Mouse (Mus musculus) gastrocnemius, postnatal 14 days (tissue): ENCODE data around the gene Prpf38b. TPM values are rescaled to one million over a fixed set of nuclear protein-coding genes. Genes with fewer than 3 reads are reported as not detected.
"Not testable (repeated sequence)": the region's sequence is repeated elsewhere in the genome, so short reads cannot be mapped to it uniquely, and the experiment has no call there.

ENCODE experiments used
- DNase-seq: peaks from one replicate; pipeline ENCODE4 v3.0.0; 2021; ENCODE audit warnings: mixed read lengths
- intact Hi-C: fragments of 180-260 bp; cut with DNase I; formaldehyde crosslinking; loops from one replicate; pipeline ENCODE4 v1.15.1; 2025; ENCODE audit warnings: low total_unique reads
- total RNA-seq, 2 experiments: library from RNA; stranded (reverse); gene quantifications; 2 replicates each; pipeline ENCODE4 v1.2.3; 2021

Gene Prpf38b
- total RNA-seq, 2 experiments from 2014 or later, result 18.6 to 19.5 TPM

DNA sequence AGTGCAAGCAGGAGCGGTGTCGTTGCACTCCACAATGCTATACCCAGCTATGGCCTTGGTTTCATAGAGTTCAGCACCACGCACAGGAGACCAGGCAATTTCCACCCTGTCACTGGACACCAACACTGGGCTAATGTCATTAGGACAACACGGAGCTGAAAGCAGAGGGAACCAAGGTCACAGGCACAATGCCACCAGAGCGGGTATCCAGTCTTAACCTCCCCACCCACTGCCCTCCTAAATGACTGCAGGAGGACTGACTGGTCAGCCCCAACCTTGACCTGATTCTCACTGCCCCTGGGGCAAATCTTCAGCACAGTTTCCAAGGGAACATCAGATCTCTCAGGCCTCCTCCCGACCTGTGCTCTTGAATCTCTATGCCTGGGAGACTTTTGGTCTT is 40.9 kb downstream of the Prpf38b start:
- intact Hi-C loops, result no loop called here
- DNase-seq, result no peak

DNA sequence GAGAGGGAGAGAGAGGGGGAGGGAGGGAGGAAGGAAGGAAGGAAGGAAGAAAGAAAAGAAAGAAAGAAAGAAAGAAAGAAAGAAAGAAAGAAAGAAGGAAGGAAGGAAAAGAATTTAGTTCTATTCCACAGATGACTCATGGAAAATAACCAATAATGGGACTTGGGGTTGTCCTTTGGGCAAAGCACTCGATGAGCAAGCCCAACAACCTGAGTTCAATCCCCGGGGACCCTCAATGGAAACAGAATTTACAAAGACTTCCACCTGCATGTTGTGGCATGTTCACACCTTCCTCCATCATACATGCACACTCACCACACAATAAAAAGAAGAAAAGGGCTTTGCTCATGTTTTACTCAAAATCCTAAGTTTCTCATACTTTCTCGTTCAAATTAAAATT is 44.1 kb downstream of the Prpf38b start:
- no peak for DNase-seq
- intact Hi-C loops, result no loop called here

DNA sequence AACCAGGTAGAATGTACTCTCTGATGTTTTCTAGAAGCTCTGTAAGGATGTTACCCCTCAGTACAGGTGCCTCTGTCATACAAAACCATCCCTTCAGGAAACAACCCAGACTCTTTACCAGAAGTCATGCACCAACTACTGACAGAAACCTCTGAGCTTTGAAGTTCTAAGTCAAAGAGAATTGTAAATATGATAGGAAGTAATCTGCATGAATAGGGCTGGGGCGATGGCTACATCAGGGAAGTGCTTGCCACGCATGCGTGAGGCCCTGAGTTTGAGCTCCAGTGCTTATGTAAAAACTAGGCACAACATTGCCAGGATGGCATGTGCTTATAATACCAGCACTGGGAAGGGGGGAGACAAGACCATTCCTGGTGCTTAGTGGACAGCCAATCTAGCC is 45.9 kb downstream of the Prpf38b start:
- DNase-seq, result no peak
- intact Hi-C loops, result no loop called here

GRCm38 (mm10) chr3:108865129-108865528 is 46.4 kb downstream of the Prpf38b start:
- DNase-seq, result no peak
- intact Hi-C loops, result no loop called here

DNA sequence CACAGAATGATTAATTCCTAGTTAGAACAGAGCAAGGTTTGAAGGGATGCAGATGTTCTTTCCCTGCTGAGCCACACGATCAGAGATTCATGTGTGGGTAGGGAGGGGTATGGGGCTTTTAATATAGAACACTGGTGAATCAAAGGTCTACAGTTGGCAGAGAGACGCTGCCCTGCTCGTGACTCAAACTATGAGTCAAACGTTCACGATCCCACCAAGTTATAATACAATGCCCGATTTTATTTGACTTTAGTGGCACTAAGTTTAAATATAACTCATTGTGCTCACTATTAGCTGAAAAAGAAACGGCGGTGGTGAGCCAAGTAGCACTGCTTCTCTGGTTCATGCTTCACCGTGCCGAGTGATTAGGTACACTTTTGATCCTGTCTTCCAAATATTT is 48.4 kb downstream of the Prpf38b start:
- no peak for DNase-seq
- intact Hi-C loops, result no loop called here

GRCm38 (mm10) chr3:108862282-108862681 is 49.2 kb downstream of the Prpf38b start:
- intact Hi-C loops, DNase-seq: not testable (repeated sequence)

DNA sequence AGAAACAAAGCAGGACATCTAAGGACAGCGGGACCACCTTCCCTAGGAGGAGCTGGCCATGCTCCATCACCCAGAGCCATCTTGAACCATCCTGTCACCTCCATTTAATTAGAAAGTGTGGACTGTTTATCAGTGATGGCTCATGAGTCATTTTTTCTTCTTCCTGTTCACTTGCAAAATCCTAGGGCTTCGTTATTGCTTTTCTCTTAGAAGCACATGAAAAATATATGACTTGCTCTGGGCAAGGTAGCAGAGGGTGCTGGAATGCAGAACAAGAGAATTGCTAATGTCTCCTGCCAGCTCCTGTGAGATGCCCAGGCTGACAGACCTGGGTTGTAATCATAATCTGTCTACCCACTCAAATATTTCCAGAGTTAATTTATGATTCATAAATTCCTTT is 50.7 kb downstream of the Prpf38b start:
- DNase-seq, result no peak
- intact Hi-C loops, result no loop called here

- DNase-seq, result no peak
- intact Hi-C loops, result no loop called here
These were observed 53.2 kb downstream of the Prpf38b start for GRCm38 (mm10) chr3:108858231-108858770.

DNA sequence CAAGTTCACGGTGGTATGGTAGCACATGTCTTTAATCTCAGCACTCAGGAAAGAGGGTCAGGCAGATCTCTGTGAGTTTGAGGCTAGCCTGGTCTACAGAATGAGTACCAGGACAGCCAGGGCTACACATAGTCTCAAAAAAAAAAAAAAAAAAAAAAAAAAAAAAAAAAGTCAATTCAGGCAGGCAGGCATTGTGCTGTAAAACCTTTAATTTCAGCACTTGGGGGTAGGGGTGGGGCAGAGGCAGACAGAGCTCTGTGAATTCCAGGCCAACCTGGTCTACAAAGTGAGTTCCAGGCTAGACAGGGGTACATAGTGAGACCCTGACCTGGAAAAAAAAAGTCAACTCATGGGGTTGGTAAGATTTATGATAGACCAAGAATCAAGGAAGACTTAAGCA is 53.8 kb downstream of the Prpf38b start:
- DNase-seq, result no peak
- intact Hi-C loops, result no loop called here

GRCm38 (mm10) chr3:108857124-108857470 is 54.4 kb downstream of the Prpf38b start:
- no peak for DNase-seq
- intact Hi-C loops, result no loop called here

- DNase-seq, result no peak
- intact Hi-C loops, result no loop called here
These were observed 55.0 kb downstream of the Prpf38b start for GRCm38 (mm10) chr3:108856386-108857123.

DNA sequence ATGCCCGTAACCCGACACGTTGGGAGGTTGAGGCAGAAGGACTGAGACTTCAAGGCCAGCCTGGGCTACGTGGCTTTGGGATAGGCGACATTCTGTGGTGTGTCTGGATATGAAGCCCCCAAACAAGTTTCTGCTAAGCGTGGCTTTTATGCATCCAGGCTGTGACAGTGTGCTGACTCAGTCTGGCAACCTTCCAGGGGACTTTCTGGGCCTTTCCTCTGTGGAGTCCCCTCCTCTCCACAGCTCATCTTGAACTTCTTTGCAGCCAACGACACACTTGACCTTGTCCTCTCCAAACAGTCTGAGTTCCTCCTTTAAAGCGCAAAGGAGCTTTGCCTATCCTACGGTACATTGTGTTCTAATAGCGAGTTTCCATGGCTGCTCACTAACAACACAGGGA is 55.7 kb downstream of the Prpf38b start:
- peak; percentile 61 for DNase-seq
- intact Hi-C loops, result no loop called here

GRCm38 (mm10) chr3:108855371-108855770 is 56.2 kb downstream of the Prpf38b start:
- intact Hi-C loops, result no loop called here

GRCm38 (mm10) chr3:108853266-108853665 is 58.3 kb downstream of the Prpf38b start:
- intact Hi-C loops, result no loop called here
- DNase-seq, result no peak

More at GRCm38 (mm10) chr3:108855371-108855770, 56.2 kb downstream of the Prpf38b start:
- peak; percentile 64 for DNase-seq

Other genes with a start within 250 kb of the Prpf38b start
- gene Gpsm2, start 189.4 kb downstream of the Prpf38b start, total RNA-seq, result 1 to 10 TPM; 5.6 to 7.9 TPM
- under 1 TPM in 1 of 2 experiments, not detected in 1; 0.12 TPM for gene Aknad1, start 172.1 kb downstream of the Prpf38b start, total RNA-seq
- 10 to 100 TPM; 25.9 to 29.9 TPM for gene Stxbp3, start 71.2 kb downstream of the Prpf38b start, total RNA-seq
- under 1 TPM in 1 of 2 experiments, not detected in 1; 0.08 TPM for gene Fndc7, start 21.7 kb downstream of the Prpf38b start, total RNA-seq
- not detected for gene Henmt1, start 28.1 kb upstream of the Prpf38b start, total RNA-seq
- gene Gm9857, start 28.7 kb upstream of the Prpf38b start, total RNA-seq, result not detected
- 10 to 100 TPM; 11.7 to 18.5 TPM for gene Fam102b, start 115.9 kb upstream of the Prpf38b start, total RNA-seq
- not detected for gene Slc25a54, start 168.7 kb upstream of the Prpf38b start, total RNA-seq
- gene Slc25a24, start 211.4 kb upstream of the Prpf38b start, total RNA-seq, result 1 to 10 TPM; 6.3 to 8.0 TPM